Mouse (Mus musculus): Measurements from ENCODE around the gene Acer1. TPM values are rescaled to one million over a fixed set of nuclear protein-coding genes. Genes with fewer than 3 reads are reported as not detected.
A peak's percentile ranks its signal among the peaks of the same experiment; 100 is the strongest.
"Not testable (repeated sequence)": the region's sequence is repeated elsewhere in the genome, so short reads cannot be mapped to it uniquely, and the experiment has no call there.

The Acer1 gene
- polyA plus RNA-seq, 1 experiment from 2014 or later = not detected

GRCm38 (mm10) chr17:56933395-56933794 is 48.5 kb downstream of the Acer1 start:
- ATAC-seq (ENCODE audit: low FRiP score) = no peak
- 95% methylated on average over 2 of the region's 2 CpGs for WGBS
- Histone ChIP-seq H3K27ac (no peak overlapping the region), H3K9ac (peak overlapping the region; percentile 39; the same call in 1 of the 2 replicates), H3K4me1 (peaks cover 44% of the 10 kb centered on the region), H3K4me2 (replicated peaks) (peak overlapping the region; percentile 88), H3K4me3 (peak overlapping the region; percentile 96; the same call in 1 of the 2 replicates), H3K9me3 (replicated peaks) (no peaks in the 10 kb centered on the region), H3K36me3 (no peaks in the 10 kb centered on the region; the same call in 1 of the 2 replicates), H3K27me3 (0 out of 2 replicates have a peak, but pooled peaks cover 6% of the 10 kb centered on the region)

- WGBS = 84% methylated on average over 8 of the region's 8 CpGs
- peaks cover 47% of the 10 kb centered on the region for H3K4me1 ChIP-seq
- no peaks in the 10 kb centered on the region for H3K9me3 ChIP-seq (replicated peaks)
- no peak for ATAC-seq (ENCODE audit: low FRiP score)
- H3K27me3 ChIP-seq = no peaks in the 10 kb centered on the region
- H3K36me3 ChIP-seq = peaks cover 17% of the 10 kb centered on the region
- no peak overlapping the region for H3K4me3 ChIP-seq
- H3K9ac ChIP-seq = no peak overlapping the region
- no peak overlapping the region for H3K27ac ChIP-seq
- no peak overlapping the region for H3K4me2 ChIP-seq (replicated peaks)
Measured at GRCm38 (mm10) chr17:56930026-56930425, 51.9 kb downstream of the Acer1 start.

- peaks cover 22% of the 10 kb centered on the region for H3K36me3 ChIP-seq
- peaks cover 46% of the 10 kb centered on the region for H3K4me1 ChIP-seq
Measured at GRCm38 (mm10) chr17:56929530-56929929, 52.4 kb downstream of the Acer1 start.

GRCm38 (mm10) chr17:56929101-56929500 is 52.8 kb downstream of the Acer1 start:
- Histone ChIP-seq H3K4me1 (peaks cover 42% of the 10 kb centered on the region), H3K4me3 (no peak overlapping the region), H3K9me3 (replicated peaks) (no peaks in the 10 kb centered on the region), H3K4me2 (replicated peaks) (no peak overlapping the region), H3K36me3 (peaks cover 26% of the 10 kb centered on the region), H3K9ac (no peak overlapping the region), H3K27me3 (no peaks in the 10 kb centered on the region), H3K27ac (no peak overlapping the region)
- no peak for ATAC-seq (ENCODE audit: low FRiP score)

More at GRCm38 (mm10) chr17:56929530-56929929, 52.4 kb downstream of the Acer1 start:
- no peak overlapping the region for H3K27ac ChIP-seq
- no peak for ATAC-seq (ENCODE audit: low FRiP score)
- WGBS = 86% methylated on average over 1 of the region's 1 CpGs
- no peaks in the 10 kb centered on the region for H3K9me3 ChIP-seq (replicated peaks)
- H3K4me3 ChIP-seq = no peak overlapping the region
- no peak overlapping the region for H3K4me2 ChIP-seq (replicated peaks)
- no peaks in the 10 kb centered on the region for H3K27me3 ChIP-seq
- no peak overlapping the region for H3K9ac ChIP-seq

- no peak overlapping the region for H3K4me3 ChIP-seq
- ATAC-seq (ENCODE audit: low FRiP score) = no peak
- H3K4me1 ChIP-seq = peaks cover 20% of the 10 kb centered on the region
- H3K27ac ChIP-seq = no peak overlapping the region
- H3K27me3 ChIP-seq = no peaks in the 10 kb centered on the region
- 96% methylated on average over 2 of the region's 2 CpGs for whole genome bisulfite sequencing
- H3K9me3 ChIP-seq (replicated peaks) = no peaks in the 10 kb centered on the region
- no peak overlapping the region for H3K4me2 ChIP-seq (replicated peaks)
- H3K36me3 ChIP-seq = peaks cover 44% of the 10 kb centered on the region
- no peak overlapping the region for H3K9ac ChIP-seq
Measured at GRCm38 (mm10) chr17:56925998-56926397, 55.9 kb downstream of the Acer1 start.

- Histone ChIP-seq H3K9me3 (replicated peaks) (no peaks in the 10 kb centered on the region), H3K27me3 (no peaks in the 10 kb centered on the region), H3K4me1 (no peaks in the 10 kb centered on the region), H3K27ac (no peak overlapping the region), H3K36me3 (peaks cover 75% of the 10 kb centered on the region), H3K4me2 (replicated peaks) (no peak overlapping the region), H3K4me3 (no peak overlapping the region), H3K9ac (no peak overlapping the region)
- ATAC-seq (ENCODE audit: low FRiP score) = no peak
- WGBS = 76% methylated on average over 3 of the region's 3 CpGs
Measured at GRCm38 (mm10) chr17:56919725-56920124, 62.2 kb downstream of the Acer1 start.

- 93% methylated on average over 2 of the region's 2 CpGs for WGBS
- Histone ChIP-seq H3K27ac (no peak overlapping the region), H3K9ac (no peak overlapping the region), H3K4me2 (replicated peaks) (no peak overlapping the region), H3K4me3 (no peak overlapping the region), H3K9me3 (replicated peaks) (no peaks in the 10 kb centered on the region), H3K27me3 (no peaks in the 10 kb centered on the region), H3K36me3 (peaks cover 74% of the 10 kb centered on the region), H3K4me1 (no peaks in the 10 kb centered on the region)
- ATAC-seq (ENCODE audit: low FRiP score) = no peak
Measured at GRCm38 (mm10) chr17:56917166-56917565, 64.8 kb downstream of the Acer1 start.

GRCm38 (mm10) chr17:56913444-56913843 is 68.5 kb downstream of the Acer1 start:
- H3K27ac ChIP-seq = no peak overlapping the region
- no peak overlapping the region for H3K9ac ChIP-seq
- peaks cover 79% of the 10 kb centered on the region for H3K36me3 ChIP-seq
- no peaks in the 10 kb centered on the region for H3K9me3 ChIP-seq (replicated peaks)
- H3K4me1 ChIP-seq = no peaks in the 10 kb centered on the region
- ATAC-seq (ENCODE audit: low FRiP score) = no peak
- H3K4me2 ChIP-seq (replicated peaks) = no peak overlapping the region
- no peak overlapping the region for H3K4me3 ChIP-seq
- no peaks in the 10 kb centered on the region for H3K27me3 ChIP-seq

- 98% methylated on average over 3 of the region's 3 CpGs for WGBS
- ATAC-seq (ENCODE audit: low FRiP score) = no peak
- Histone ChIP-seq H3K27me3 (no peaks in the 10 kb centered on the region), H3K9me3 (replicated peaks) (no peaks in the 10 kb centered on the region), H3K36me3 (peaks cover 79% of the 10 kb centered on the region), H3K4me1 (no peaks in the 10 kb centered on the region), H3K27ac (no peak overlapping the region), H3K4me3 (no peak overlapping the region), H3K4me2 (replicated peaks) (no peak overlapping the region), H3K9ac (no peak overlapping the region)
Measured at GRCm38 (mm10) chr17:56913023-56913422, 68.9 kb downstream of the Acer1 start.

- H3K4me2 ChIP-seq (replicated peaks); H3K4me3 ChIP-seq; H3K27me3 ChIP-seq; H3K27ac ChIP-seq; H3K9ac ChIP-seq; H3K9me3 ChIP-seq (replicated peaks); ATAC-seq (ENCODE audit: low FRiP score); H3K4me1 ChIP-seq: not testable (repeated sequence)
- peaks cover 67% of the 10 kb centered on the region for H3K36me3 ChIP-seq
- 91% methylated on average over 2 of the region's 2 CpGs for WGBS
Measured at GRCm38 (mm10) chr17:56909764-56910163, 72.2 kb downstream of the Acer1 start.

GRCm38 (mm10) chr17:56907887-56908286 is 74.0 kb downstream of the Acer1 start:
- Histone ChIP-seq H3K9me3 (replicated peaks) (no peaks in the 10 kb centered on the region), H3K4me3 (no peak overlapping the region), H3K36me3 (peaks cover 71% of the 10 kb centered on the region), H3K4me1 (no peaks in the 10 kb centered on the region), H3K27me3 (no peaks in the 10 kb centered on the region), H3K27ac (no peak overlapping the region), H3K9ac (no peak overlapping the region), H3K4me2 (replicated peaks) (no peak overlapping the region)
- WGBS = 94% methylated on average over 9 of the region's 9 CpGs
- no peak for ATAC-seq (ENCODE audit: low FRiP score)

- Histone ChIP-seq H3K4me2 (replicated peaks) (no peak overlapping the region), H3K9me3 (replicated peaks) (no peaks in the 10 kb centered on the region), H3K9ac (no peak overlapping the region), H3K36me3 (peaks cover 74% of the 10 kb centered on the region), H3K4me3 (no peak overlapping the region), H3K4me1 (no peaks in the 10 kb centered on the region), H3K27ac (no peak overlapping the region), H3K27me3 (no peaks in the 10 kb centered on the region)
- no peak for ATAC-seq (ENCODE audit: low FRiP score)
- 93% methylated on average over 5 of the region's 5 CpGs for WGBS
Measured at GRCm38 (mm10) chr17:56907096-56907495, 74.8 kb downstream of the Acer1 start.

GRCm38 (mm10) chr17:56906166-56906565 is 75.8 kb downstream of the Acer1 start:
- Histone ChIP-seq H3K27me3 (no peaks in the 10 kb centered on the region), H3K27ac (no peak overlapping the region), H3K36me3 (peaks cover 74% of the 10 kb centered on the region), H3K9me3 (replicated peaks) (no peaks in the 10 kb centered on the region), H3K9ac (no peak overlapping the region), H3K4me1 (no peaks in the 10 kb centered on the region), H3K4me2 (replicated peaks) (no peak overlapping the region), H3K4me3 (no peak overlapping the region)
- ATAC-seq (ENCODE audit: low FRiP score) = no peak
- WGBS = 92% methylated on average over 3 of the region's 3 CpGs
